Mouse (Mus musculus) adrenal gland, adult 18-20 months (tissue): ENCODE data around the gene Cnrip1. TPM values are rescaled to one million over a fixed set of nuclear protein-coding genes. Genes with fewer than 3 reads are reported as not detected.
"Not testable (repeated sequence)": the region's sequence is repeated elsewhere in the genome, so short reads cannot be mapped to it uniquely, and the experiment has no call there.

ENCODE experiments used
- DNase-seq, 2 experiments: peaks; one replicate each; pipeline ENCODE4 v3.0.0; 2021 to 2022; ENCODE audit warnings: low spot score in 2 of 2
- long read RNA-seq, 2 experiments: library from polyadenylated mRNA; stranded (forward); transcript quantifications; one replicate each; pipeline ENCODE4 v2.0.0; 2021
- total RNA-seq, 2 experiments: library from RNA; stranded (reverse); gene quantifications; 1 replicate in 1 of 2; 2 replicates in 1 of 2; pipeline ENCODE4 v1.2.3; 2021

Cnrip1 gene
- 10 to 100 TPM; 13.5 to 15.5 TPM for total RNA-seq
- long read RNA-seq, experiment 1, partial matches to known transcripts: 0 of 6 reads
- long read RNA-seq, experiment 1, other reads (novel, unspliced or antisense): 3 of 6 reads
- long read RNA-seq, experiment 2, transcript Cnrip1-201 (3 exons, 1,654 nt): major isoform, 14 of 21 reads
- long read RNA-seq, experiment 2, partial matches to known transcripts: 2 of 21 reads
- long read RNA-seq, experiment 2, other reads (novel, unspliced or antisense): 5 of 21 reads

DNA sequence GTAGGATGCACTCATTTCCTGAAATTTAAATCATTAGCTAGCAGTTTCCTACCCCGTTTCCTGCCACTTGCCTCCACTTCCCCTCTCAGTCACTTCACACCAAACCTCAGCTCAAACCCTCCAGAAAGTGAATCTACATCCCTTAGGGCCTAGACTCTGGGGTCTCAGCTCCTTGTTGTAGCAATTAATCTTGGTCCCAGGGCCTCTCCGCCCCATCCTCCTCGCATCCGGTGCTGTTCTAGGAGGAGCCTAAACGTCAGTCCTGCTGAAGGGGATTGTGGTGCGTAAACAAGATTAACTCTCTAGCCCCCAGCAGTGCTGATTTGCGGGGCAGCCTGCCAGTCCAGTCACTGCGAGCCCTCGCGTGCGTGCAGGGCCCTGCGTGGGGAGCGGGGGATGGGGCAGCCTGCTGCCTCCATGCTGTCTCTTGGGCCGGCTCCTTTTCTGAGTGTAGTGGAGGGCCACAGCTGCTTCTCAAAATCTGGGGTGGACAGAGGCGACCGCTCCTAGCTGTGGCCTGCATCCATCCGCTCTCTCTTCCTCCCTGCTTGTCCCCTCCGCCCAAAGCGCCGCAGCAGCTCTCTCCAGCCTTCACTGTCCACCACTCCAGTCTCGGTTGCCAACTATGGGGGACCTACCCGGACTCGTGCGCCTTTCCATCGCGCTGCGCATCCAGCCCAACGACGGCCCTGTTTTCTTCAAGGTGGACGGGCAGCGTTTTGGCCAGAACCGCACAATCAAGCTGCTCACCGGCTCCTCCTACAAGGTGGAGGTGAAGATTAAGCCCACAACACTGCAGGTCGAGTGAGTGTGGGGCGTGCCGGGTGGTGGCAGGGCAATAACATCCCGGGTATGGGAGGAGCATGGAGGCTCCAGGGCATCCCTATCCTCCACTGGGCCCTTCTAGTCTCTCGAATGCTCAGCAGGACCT, at the start of gene Cnrip1, which contains the start of gene Plek:
Gene Cnrip1, plus strand, starts transcription at position 42 of the 931 bp plus-strand sequence.
Gene Plek, minus strand, starts transcription at position 837 of the 931 bp plus-strand sequence.
- peak; percentile 54 to 58 for DNase-seq

GRCm38 (mm10) chr11:17002739-17003373, 48.5 kb upstream of the Cnrip1 start:
- DNase-seq: no peak

DNA sequence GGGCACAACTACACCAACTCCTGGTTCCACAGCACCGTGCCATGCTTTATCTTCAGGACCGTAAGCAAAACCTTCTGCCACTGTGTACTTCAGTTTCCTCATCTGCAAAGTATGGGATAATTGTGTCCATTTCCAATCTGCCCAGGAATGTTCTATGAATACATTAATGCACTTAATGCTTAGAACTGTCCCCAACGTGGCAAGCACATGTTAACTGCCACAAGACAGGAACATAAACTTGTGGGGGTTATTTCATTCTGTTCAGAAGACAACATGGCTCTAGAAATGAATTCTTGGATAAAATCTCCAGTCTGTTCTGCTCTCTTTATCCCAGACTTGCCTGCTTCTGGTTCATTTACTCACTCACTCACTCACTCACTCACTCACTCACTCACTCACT, 47.6 kb upstream of the Cnrip1 start:
- DNase-seq: no peak

- DNase-seq: no peak
Observed at GRCm38 (mm10) chr11:17004899-17005846, 46.2 kb upstream of the Cnrip1 start.

GRCm38 (mm10) chr11:17006526-17006925, 44.9 kb upstream of the Cnrip1 start:
- not testable (repeated sequence) for DNase-seq

GRCm38 (mm10) chr11:17007517-17008173, 43.7 kb upstream of the Cnrip1 start:
- DNase-seq: no peak

GRCm38 (mm10) chr11:17008498-17008941, 42.9 kb upstream of the Cnrip1 start:
- no peak for DNase-seq

GRCm38 (mm10) chr11:17012948-17013347, 38.4 kb upstream of the Cnrip1 start:
- DNase-seq: no peak

GRCm38 (mm10) chr11:17019328-17019727, 32.1 kb upstream of the Cnrip1 start:
- no peak for DNase-seq

DNA sequence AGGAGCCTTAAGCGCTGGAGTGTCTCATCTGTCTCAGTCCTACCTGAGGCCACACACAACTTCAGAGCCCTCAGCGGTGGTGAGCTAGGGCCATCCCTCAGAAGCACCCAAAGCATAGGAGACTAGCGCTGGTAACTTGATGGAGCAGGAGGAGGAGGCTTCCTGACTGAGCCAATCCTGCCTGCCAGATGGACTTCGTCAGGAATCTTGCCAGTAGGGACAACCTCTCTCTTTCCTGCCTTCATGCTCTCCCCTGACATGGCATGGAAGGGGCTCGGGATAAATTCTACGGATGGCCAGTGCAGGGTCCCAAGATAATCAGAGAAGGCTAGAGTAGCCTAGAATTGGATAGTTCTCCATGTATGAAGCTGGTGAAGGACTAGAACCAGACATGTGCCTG, 28.2 kb upstream of the Cnrip1 start:
- DNase-seq: no peak

DNA sequence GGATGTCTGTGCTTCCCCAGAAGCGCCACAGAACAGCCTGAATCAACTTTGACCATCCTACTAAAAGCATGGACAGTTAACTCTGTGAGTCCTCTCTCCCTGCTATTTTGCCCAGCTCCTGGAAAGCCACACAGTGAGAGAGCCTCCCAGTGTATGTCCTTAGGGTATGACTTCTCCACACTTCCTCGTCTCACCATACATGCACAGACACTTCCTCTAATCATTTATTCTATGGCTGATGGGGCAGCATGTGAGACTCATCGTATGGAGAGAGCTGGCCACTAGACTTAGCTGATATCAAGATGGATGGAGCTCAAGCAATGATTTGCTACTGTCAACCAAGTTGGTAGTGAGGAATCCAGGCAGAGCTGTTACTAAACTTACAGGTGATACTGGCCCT, 27.4 kb upstream of the Cnrip1 start:
- no peak for DNase-seq

GRCm38 (mm10) chr11:17045806-17046205, 5.6 kb upstream of the Cnrip1 start:
- no peak for DNase-seq

DNA sequence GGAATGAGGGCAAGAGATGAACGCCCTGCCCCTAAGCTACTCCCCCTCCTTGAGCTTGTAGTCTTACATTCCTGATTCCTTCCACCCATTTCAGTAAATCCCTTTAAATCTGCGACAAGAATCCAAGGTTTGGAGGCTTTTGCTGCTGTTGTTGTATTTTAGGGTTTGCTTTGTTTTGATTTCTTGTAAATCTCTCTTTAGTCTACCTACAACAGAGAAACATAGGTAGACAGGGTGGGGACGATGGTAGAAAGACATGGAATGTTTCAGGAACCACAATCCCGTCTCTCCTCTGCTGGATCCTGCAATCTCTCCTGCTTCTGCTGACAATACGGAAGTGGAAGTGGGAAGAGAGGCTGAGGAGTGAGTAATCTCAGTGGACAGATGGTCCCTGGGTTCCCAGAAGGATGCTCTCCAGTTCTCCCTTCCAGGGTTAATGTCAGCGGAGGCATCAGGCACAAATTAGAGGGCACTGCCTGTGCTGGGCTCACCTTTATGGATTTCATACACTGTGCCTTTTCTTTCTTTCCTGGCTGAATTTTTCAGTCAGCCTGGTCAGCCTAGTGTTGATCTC, 1.2 kb downstream of the Cnrip1 start:
- DNase-seq: no peak

- DNase-seq: not testable (repeated sequence)
Observed at GRCm38 (mm10) chr11:17069360-17069759, 18.0 kb downstream of the Cnrip1 start.

- DNase-seq: no peak
Observed at GRCm38 (mm10) chr11:17075656-17076055, 24.3 kb downstream of the Cnrip1 start.

DNA sequence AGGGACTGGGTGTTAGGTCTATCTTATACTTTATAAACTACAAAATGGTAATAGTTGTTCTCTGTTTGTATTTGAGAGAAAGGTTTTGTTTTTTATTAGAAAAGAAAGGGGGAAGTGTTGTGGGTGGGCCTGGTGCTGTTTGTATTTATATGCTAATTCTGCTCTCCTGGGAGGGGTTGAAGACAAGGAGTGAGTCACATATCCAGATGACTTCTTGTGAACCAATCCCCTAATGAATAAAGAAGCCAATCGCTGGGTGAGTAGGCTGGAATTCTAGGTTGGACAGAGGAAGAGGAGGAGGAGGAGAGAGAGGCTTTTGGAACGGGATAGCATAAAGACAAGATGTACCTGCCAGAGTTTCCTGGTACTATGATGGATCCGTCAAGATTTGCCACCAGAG, 30.7 kb downstream of the Cnrip1 start:
- no peak for DNase-seq

DNA sequence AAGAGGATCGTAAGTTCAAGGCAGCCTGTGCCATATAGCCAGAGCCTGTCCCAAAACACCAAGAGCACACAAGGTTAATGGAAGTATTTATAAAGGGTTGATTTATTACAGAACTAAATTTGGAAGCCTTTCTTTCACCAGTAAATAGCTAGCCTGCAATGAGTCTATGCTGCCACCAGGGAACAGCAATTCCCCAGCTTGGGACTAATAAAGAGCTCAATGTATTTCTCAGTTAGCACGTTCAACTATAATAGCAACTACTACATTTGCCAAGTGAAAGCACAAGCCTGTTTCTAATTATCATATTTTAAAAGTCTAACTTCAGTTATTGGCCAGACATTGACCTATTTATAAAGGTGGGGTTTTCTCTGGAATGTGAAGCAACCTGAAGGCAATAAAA, 31.6 kb downstream of the Cnrip1 start:
- DNase-seq: no peak

GRCm38 (mm10) chr11:17083455-17083854, 32.1 kb downstream of the Cnrip1 start:
- no peak for DNase-seq

DNA sequence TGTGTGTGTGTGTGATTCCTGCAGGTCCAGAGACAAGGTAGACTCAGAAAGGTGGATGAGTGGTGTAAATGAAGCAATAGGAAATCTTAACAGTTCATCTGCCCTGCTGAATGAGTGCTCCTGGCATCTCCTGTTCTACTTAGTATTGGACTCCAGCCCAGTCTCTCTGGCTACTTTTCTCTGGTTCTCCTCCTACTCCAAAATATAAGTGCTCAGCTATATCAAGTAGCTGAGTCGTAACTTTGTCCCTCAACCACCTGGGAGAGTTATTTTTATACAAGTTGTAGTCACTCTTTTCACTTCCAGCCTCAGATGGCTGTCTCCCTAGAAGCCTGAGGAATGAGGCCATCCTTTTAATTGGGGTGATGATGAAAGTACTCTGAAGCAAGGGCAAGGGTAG, 32.5 kb downstream of the Cnrip1 start:
- DNase-seq: no peak

- DNase-seq: no peak
Observed at GRCm38 (mm10) chr11:17086106-17086505, 34.7 kb downstream of the Cnrip1 start.
